Comparison of ENCODE assay signal across 8 mouse cellular contexts in the genomic region with DNA sequence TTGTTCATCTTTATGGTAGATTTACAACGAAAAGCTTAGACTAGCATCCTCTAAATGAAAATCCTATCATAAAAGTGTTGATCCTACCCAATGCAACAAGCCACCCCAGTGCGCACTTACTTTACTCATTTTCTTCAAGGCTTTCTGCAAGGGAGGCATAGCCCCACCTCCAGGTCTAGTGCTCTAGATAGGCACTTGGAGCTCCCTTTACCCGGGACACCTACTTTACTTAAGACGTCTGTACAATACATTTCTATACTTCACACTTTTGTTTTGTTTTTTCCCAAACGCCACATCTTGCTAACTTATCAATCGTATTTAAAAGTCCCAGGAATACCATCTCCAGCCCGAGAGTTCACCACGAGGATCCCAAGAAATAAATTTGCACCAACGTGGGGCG. TPM values are rescaled to one million over a fixed set of nuclear protein-coding genes. Genes with fewer than 3 reads are reported as not detected.
DNase-seq lines count a peak whose midpoint lies in the region; TF ChIP-seq lines count a peak whose summit lies in the region.

No protein-coding gene starts in this region.

- TF ChIP-seq CTCF in liver, adult 2 months (IDR thresholded peaks at IDR 0.05; ENCODE audit: low read depth, low read length), result no peak

- H3K4me1 ChIP-seq in liver, adult 2 months (ENCODE audit: control insufficient read depth, insufficient read depth, low read length), result peaks cover 12% of the 10 kb centered on the region

- H3K79me2 ChIP-seq in liver, adult 2 months (ENCODE audit: control insufficient read depth, insufficient read depth, low read length), result peaks cover 11% of the 10 kb centered on the region

- TF ChIP-seq POLR2A in liver, adult 2 months (IDR thresholded peaks at IDR 0.05; ENCODE audit: extremely low read depth, insufficient read depth, low read length), result no peak

- H3K4me3 ChIP-seq in liver, adult 2 months (ENCODE audit: insufficient read depth, low read depth, low read length), result peak overlapping the region; percentile 77

- peak overlapping the region; percentile 65; the same call in 1 of the 2 replicates for H3K27ac ChIP-seq in liver, adult 2 months (replicated peaks; ENCODE audit: insufficient read depth, low read depth, low read length)

- peak; percentile 6 for DNase-seq in embryo, embryonic 10 days (ENCODE audit: low spot score)
- DNase-seq in embryo, embryonic 9.5 days (ENCODE audit: extremely low spot score), result no peak
- peak; percentile 7 to 9 for DNase-seq in thymus, postnatal 10 days (ENCODE audit: low spot score in 2 of 2)
- DNase-seq in thymus, postnatal 4 days, result no peak
- no peak for DNase-seq in liver, adult 2 months (ENCODE audit: extremely low read depth, low read depth, low spot score)
- DNase-seq in left cerebral cortex, postnatal 10 days (ENCODE audit: extremely low spot score in 1 of 2, low spot score in 2 of 2), result no peak
- no peak for DNase-seq in gastrocnemius, postnatal 14 days
- DNase-seq in spleen, adult 12 weeks (ENCODE audit: low spot score), result no peak

- intact Hi-C loops in left cerebral cortex, postnatal 10 days (cut with DNase I), result no loop called here
- intact Hi-C loops in gastrocnemius, postnatal 14 days (cut with DNase I; ENCODE audit: low total_unique reads), result no loop called here

- peak overlapping the region; percentile 88 for H3K9ac ChIP-seq in liver, adult 2 months (ENCODE audit: low read depth, low read length)

- 9% methylated on average over 10 of the region's 10 CpGs for WGBS in liver, adult 2 months

- peaks cover 3% of the 10 kb centered on the region; the same call in 1 of the 2 replicates for H3K36me3 ChIP-seq in liver, adult 2 months (ENCODE audit: control insufficient read depth, insufficient read depth, low read length)

- no peaks in the 10 kb centered on the region for H3K27me3 ChIP-seq in liver, adult 2 months (ENCODE audit: control insufficient read depth, insufficient read depth, low read length)

RNA-seq across cellular contexts. Expression of a gene that starts 0.3 kb away (rescaled TPM):
- total RNA-seq in liver, adult 2 months (2014; rRNA removed), result 9.4 and 10.5 TPM in 2 replicates
- polyA plus RNA-seq in liver, adult 2 months (2012; rRNA removed), result 11.4 and 11.9 TPM in 2 replicates
- 10 to 100 TPM; 19.9 to 20.3 TPM for total RNA-seq in left cerebral cortex, postnatal 10 days (2021)
- total RNA-seq in gastrocnemius, postnatal 14 days (2021), result 1 to 10 TPM; 9.3 to 9.5 TPM

RNA-seq across cellular contexts. Expression of a gene that starts 0.6 kb away (rescaled TPM):
- total RNA-seq in liver, adult 2 months (2014; rRNA removed), result 21.5 and 32.6 TPM in 2 replicates
- polyA plus RNA-seq in liver, adult 2 months (2012; rRNA removed), result 13.6 and 14.2 TPM in 2 replicates
- total RNA-seq in left cerebral cortex, postnatal 10 days (2021), result 10 to 100 TPM; 29.0 to 30.0 TPM
- total RNA-seq in gastrocnemius, postnatal 14 days (2021), result 10 to 100 TPM; 14.6 to 15.3 TPM

RNA-seq across cellular contexts. Expression of a gene that starts 20.8 kb away (rescaled TPM):
- 128 and 163 TPM in 2 replicates for total RNA-seq in liver, adult 2 months (2014; rRNA removed)
- 16.7 and 23.0 TPM in 2 replicates for polyA plus RNA-seq in liver, adult 2 months (2012; rRNA removed)
- total RNA-seq in left cerebral cortex, postnatal 10 days (2021), result 100 to 1,000 TPM in 1 of 2 experiments, 10 to 100 TPM in 1; 98.2 to 104 TPM
- total RNA-seq in gastrocnemius, postnatal 14 days (2021), result 10 to 100 TPM; 25.2 to 44.5 TPM

RNA-seq across cellular contexts. Expression of a gene that starts 52.0 kb away (rescaled TPM):
- 94.4 and 103 TPM in 2 replicates for total RNA-seq in liver, adult 2 months (2014; rRNA removed)
- polyA plus RNA-seq in liver, adult 2 months (2012; rRNA removed), result 16.1 and 17.7 TPM in 2 replicates
- total RNA-seq in left cerebral cortex, postnatal 10 days (2021), result 100 to 1,000 TPM; 264 to 272 TPM
- total RNA-seq in gastrocnemius, postnatal 14 days (2021), result 10 to 100 TPM; 54.4 to 73.9 TPM

Comparison
In these comparisons a context has a peak if more than half of its experiments do, and no peak if none do; other contexts are left out.
1. DNase-seq: peak in embryo, embryonic 10 days (single experiment) and thymus, postnatal 10 days (2 of 2); none in embryo, embryonic 9.5 days (single experiment), thymus, postnatal 4 days (single experiment), liver, adult 2 months (single experiment), left cerebral cortex, postnatal 10 days (0 of 2), gastrocnemius, postnatal 14 days (single experiment) and spleen, adult 12 weeks (single experiment).